Mouse (Mus musculus) brown adipose tissue, adult 24 weeks (tissue): ENCODE data around the gene Clspn. TPM values are rescaled to one million over a fixed set of nuclear protein-coding genes. Genes with fewer than 3 reads are reported as not detected.

Experiments
- H3K27ac ChIP-seq: fragments of 200-500 bp; replicated peaks from 2 replicates; pipeline ENCODE4 v1.5.1; 2012; ENCODE audit warnings: low read depth, mild to moderate bottlenecking, low read length
- H3K4me1 ChIP-seq: fragments of 200-500 bp; 2 replicates; pipeline ENCODE4 v1.6.1; 2012; ENCODE audit warnings: low read length, mixed read lengths; ENCODE audit not compliant: control insufficient read depth, insufficient read depth, insufficient read length
- H3K4me3 ChIP-seq: fragments of 200-500 bp; 2 replicates; pipeline ENCODE4 v1.5.1; 2012; ENCODE audit warnings: low read depth, mild to moderate bottlenecking, low read length, moderate library complexity; ENCODE audit not compliant: insufficient read depth
- polyA plus RNA-seq: library from polyadenylated mRNA; stranded (reverse); fragments of >200 nt; gene quantifications from 2 replicates; pipeline ENCODE4 v1.2.4, GENCODE M21; 2012; ENCODE audit not compliant: missing spikeins, insufficient read depth, insufficient read length

The Clspn gene
- polyA plus RNA-seq, 1 experiment, result not detected

- Histone ChIP-seq H3K27ac (no peak overlapping the region), H3K4me1 (peaks cover 2% of the 10 kb centered on the region; the same call in 1 of the 2 replicates), H3K4me3 (peak overlapping the region; percentile 15; the same call in 1 of the 2 replicates)
Observed at GRCm38 (mm10) chr4:126601597-126602444, 45.1 kb downstream of the Clspn start.

- Histone ChIP-seq H3K4me3 (no peak overlapping the region), H3K27ac (no peak overlapping the region), H3K4me1 (peaks cover 2% of the 10 kb centered on the region; the same call in 1 of the 2 replicates)
Observed at GRCm38 (mm10) chr4:126602445-126602762, 45.7 kb downstream of the Clspn start.

GRCm38 (mm10) chr4:126604141-126604540 lies 47.4 kb downstream of the Clspn start:
- no peak overlapping the region for H3K4me3 ChIP-seq
- H3K4me1 ChIP-seq, result peaks cover 2% of the 10 kb centered on the region; the same call in 1 of the 2 replicates
- no peak overlapping the region for H3K27ac ChIP-seq

GRCm38 (mm10) chr4:126605751-126606150 lies 49.0 kb downstream of the Clspn start:
- no peak overlapping the region for H3K4me3 ChIP-seq
- no peak overlapping the region for H3K27ac ChIP-seq
- peaks cover 2% of the 10 kb centered on the region; the same call in 1 of the 2 replicates for H3K4me1 ChIP-seq

GRCm38 (mm10) chr4:126609606-126610181 lies 53.0 kb downstream of the Clspn start, which contains the start of gene 5730409E04Rik:
5730409E04Rik (plus strand) TSS chr4:126609818.
- no peak within 1 kb of the TSS for H3K27ac ChIP-seq
- peak within 1 kb of the TSS; percentile 88 for H3K4me3 ChIP-seq
- no peaks in the 10 kb centered on the region for H3K4me1 ChIP-seq

GRCm38 (mm10) chr4:126611991-126612390 lies 55.3 kb downstream of the Clspn start:
- H3K4me1 ChIP-seq, result no peaks in the 10 kb centered on the region
- H3K4me3 ChIP-seq, result no peak overlapping the region
- H3K27ac ChIP-seq, result no peak overlapping the region

- Histone ChIP-seq H3K4me3 (no peak overlapping the region), H3K27ac (no peak overlapping the region), H3K4me1 (no peaks in the 10 kb centered on the region)
Observed at GRCm38 (mm10) chr4:126616312-126616711, 59.6 kb downstream of the Clspn start.

- Histone ChIP-seq H3K27ac (no peak overlapping the region), H3K4me3 (no peak overlapping the region), H3K4me1 (no peaks in the 10 kb centered on the region)
Observed at GRCm38 (mm10) chr4:126619691-126620330, 63.1 kb downstream of the Clspn start.

- no peaks in the 10 kb centered on the region for H3K4me1 ChIP-seq
- no peak overlapping the region for H3K27ac ChIP-seq
- H3K4me3 ChIP-seq, result no peak overlapping the region
Observed at GRCm38 (mm10) chr4:126620349-126620874, 63.7 kb downstream of the Clspn start.

- Histone ChIP-seq H3K4me3 (peak overlapping the region; percentile 43), H3K4me1 (no peaks in the 10 kb centered on the region; the same call in 1 of the 2 replicates), H3K27ac (no peak overlapping the region)
Observed at GRCm38 (mm10) chr4:126627021-126627681, 70.4 kb downstream of the Clspn start.

- Histone ChIP-seq H3K4me1 (no peaks in the 10 kb centered on the region; the same call in 1 of the 2 replicates), H3K4me3 (no peak overlapping the region), H3K27ac (no peak overlapping the region)
Observed at GRCm38 (mm10) chr4:126631922-126632321, 75.2 kb downstream of the Clspn start.

GRCm38 (mm10) chr4:126632668-126633067 lies 75.9 kb downstream of the Clspn start:
- H3K27ac ChIP-seq, result no peak overlapping the region
- H3K4me3 ChIP-seq, result no peak overlapping the region
- H3K4me1 ChIP-seq, result no peaks in the 10 kb centered on the region; the same call in 1 of the 2 replicates

GRCm38 (mm10) chr4:126636330-126636729 lies 79.6 kb downstream of the Clspn start:
- H3K4me3 ChIP-seq, result no peak overlapping the region
- no peaks in the 10 kb centered on the region for H3K4me1 ChIP-seq
- no peak overlapping the region for H3K27ac ChIP-seq

- H3K27ac ChIP-seq, result no peak overlapping the region
- H3K4me1 ChIP-seq, result no peaks in the 10 kb centered on the region
- no peak overlapping the region for H3K4me3 ChIP-seq
Observed at GRCm38 (mm10) chr4:126637446-126637845, 80.7 kb downstream of the Clspn start.

- H3K27ac ChIP-seq, result no peak overlapping the region
- no peaks in the 10 kb centered on the region for H3K4me1 ChIP-seq
- no peak overlapping the region for H3K4me3 ChIP-seq
Observed at GRCm38 (mm10) chr4:126639339-126639738, 82.6 kb downstream of the Clspn start.
